Mouse (Mus musculus) neural tube, embryonic 14.5 days (tissue): Measurements from ENCODE around the gene Robo2. TPM values are rescaled to one million over a fixed set of nuclear protein-coding genes. Genes with fewer than 3 reads are reported as not detected.

Source experiments
- ATAC-seq: fragments of 200-750 bp; cut with Nextera tagmentation; 2 replicates; pipeline ENCODE4 v1.8.0; 2017; ENCODE audit warnings: low read depth, mild to moderate bottlenecking, moderate TSS enrichment, moderate library complexity
- H3K27ac ChIP-seq: fragments of 300-500 bp; sonication (generic); 2 replicates; pipeline ENCODE4 v1.5.1; 2014; ENCODE audit warnings: low read depth, mild to moderate bottlenecking, control low read depth, low read length, moderate library complexity, mixed read lengths
- H3K27me3 ChIP-seq: fragments of 300-500 bp; sonication (generic); 2 replicates; pipeline ENCODE4 v1.6.1; 2014; ENCODE audit warnings: low read length; ENCODE audit not compliant: control insufficient read depth, insufficient read depth
- H3K36me3 ChIP-seq: fragments of 300-500 bp; sonication (generic); 2 replicates; pipeline ENCODE4 v1.6.1; 2014; ENCODE audit warnings: low read length, mixed read lengths; ENCODE audit not compliant: control insufficient read depth, insufficient read depth
- H3K4me1 ChIP-seq: fragments of 300-500 bp; sonication (generic); 2 replicates; pipeline ENCODE4 v1.6.1; 2014; ENCODE audit warnings: low read length; ENCODE audit not compliant: control insufficient read depth, insufficient read depth
- H3K4me2 ChIP-seq: fragments of 300-500 bp; sonication (generic); 2 replicates; pipeline ENCODE4 v1.6.1; 2014; ENCODE audit warnings: mild to moderate bottlenecking, low read depth, low read length, control low read depth
- H3K4me3 ChIP-seq: fragments of 300-500 bp; sonication (generic); 2 replicates; pipeline ENCODE4 v1.5.1; 2014; ENCODE audit warnings: low read depth, low read length, control low read depth, mixed read lengths
- H3K9ac ChIP-seq: fragments of 300-500 bp; sonication (generic); replicated peaks from 2 replicates; pipeline ENCODE4 v1.6.1; 2014; ENCODE audit warnings: low read depth, mild to moderate bottlenecking, control low read depth, low read length, mixed read lengths
- H3K9me3 ChIP-seq: fragments of 300-500 bp; sonication (generic); 2 replicates; pipeline ENCODE4 v1.6.1; 2016; ENCODE audit warnings: low read length; ENCODE audit not compliant: control insufficient read depth
- WGBS: fragments of 180-500 bp; shearing (Covaris S2); extraction: QIAGEN DNeasy Blood & Tissue Kit; methylation state at CpG from one replicate; pipeline ENCODE4 v1.1.7; 2014; 5-methylcytosine and 5-hydroxymethylcytosine counted together
- polyA plus RNA-seq: library from polyadenylated mRNA; unstranded; fragments of >200 nt; fragmentation: Nextera tagmentation; extraction: Ambion mirVana; gene quantifications from 2 replicates; pipeline ENCODE4 v1.2.1, GENCODE M21; 2014

The Robo2 gene
- polyA plus RNA-seq, 1 experiment from 2014 or later = 165 TPM

DNA sequence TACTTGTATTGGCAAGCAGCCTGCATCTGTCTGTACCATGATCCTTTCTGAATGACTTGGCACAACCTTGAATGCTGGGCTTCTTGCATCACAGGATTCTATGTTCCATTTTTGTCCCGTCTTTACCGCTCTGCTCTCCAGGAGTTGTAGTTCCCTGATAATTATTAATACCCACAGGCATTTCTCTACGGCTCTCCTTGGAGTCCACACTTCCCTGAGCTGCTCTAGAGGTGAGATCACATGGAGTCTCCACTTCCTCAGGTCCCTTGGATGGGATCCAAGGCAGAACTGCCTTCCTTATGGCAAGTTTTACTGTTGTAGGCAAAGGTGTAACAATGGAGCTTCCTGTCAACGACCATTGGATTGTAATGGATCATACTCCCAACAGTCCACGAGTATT is 37.1 kb downstream of the Robo2 start:
- 56% methylated on average over 5 of the region's 5 CpGs for WGBS

DNA sequence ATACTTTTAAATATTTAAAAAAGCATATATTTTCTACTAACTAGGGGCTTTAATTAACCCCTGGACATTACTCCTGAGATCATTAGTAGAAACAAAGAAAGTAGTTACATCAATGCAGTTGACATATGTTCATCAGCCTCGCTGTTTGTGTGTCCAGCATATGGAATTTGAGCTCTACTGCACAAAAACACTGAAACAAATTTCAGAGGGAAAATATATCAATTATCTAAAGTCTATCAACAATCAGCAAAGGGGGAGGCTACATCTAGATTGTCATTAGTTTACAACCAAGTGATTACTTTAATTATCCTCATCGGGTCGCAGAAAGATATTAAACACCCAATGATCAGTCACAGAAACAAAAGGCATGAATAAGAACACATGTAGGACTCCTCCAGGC is 38.2 kb downstream of the Robo2 start:
- Histone ChIP-seq H3K4me1 (no peaks in the 10 kb centered on the region), H3K27me3 (no peaks in the 10 kb centered on the region), H3K36me3 (no peaks in the 10 kb centered on the region), H3K9me3 (no peaks in the 10 kb centered on the region), H3K9ac (no peak overlapping the region), H3K4me3 (no peak overlapping the region), H3K27ac (no peak overlapping the region), H3K4me2 (no peak overlapping the region)
- WGBS = 38% methylated on average over 3 of the region's 3 CpGs
- ATAC-seq = 0 out of 2 replicates have a peak, but pooled peaks have one; percentile 5

More for the DNA sequence above, 37.1 kb downstream of the Robo2 start:
- Histone ChIP-seq H3K4me1 (peaks cover 2% of the 10 kb centered on the region; the same call in 1 of the 2 replicates), H3K9me3 (no peaks in the 10 kb centered on the region), H3K9ac (no peak overlapping the region), H3K4me2 (no peak overlapping the region), H3K4me3 (no peak overlapping the region), H3K36me3 (no peaks in the 10 kb centered on the region), H3K27ac (no peak overlapping the region), H3K27me3 (no peaks in the 10 kb centered on the region)
- no peak for ATAC-seq

DNA sequence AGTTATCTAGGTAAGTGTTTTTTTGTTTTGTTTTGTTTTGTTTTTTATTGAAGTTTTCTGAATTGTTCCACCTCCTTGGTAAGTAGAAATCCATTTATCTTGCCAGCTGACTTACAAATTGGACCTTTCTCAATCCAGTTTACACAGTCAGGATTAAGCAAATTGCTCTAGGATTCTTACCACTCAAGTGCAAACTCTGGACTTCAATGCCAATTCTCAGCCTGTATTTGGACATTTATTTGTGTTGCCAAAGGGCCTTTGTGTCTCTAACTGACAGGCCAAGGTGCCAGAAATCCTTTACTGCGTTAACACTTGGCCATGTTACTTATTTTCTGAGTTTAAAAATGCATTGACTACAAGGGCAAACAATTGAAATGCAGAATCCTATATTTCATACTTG is 38.7 kb downstream of the Robo2 start:
- H3K4me2 ChIP-seq = no peak overlapping the region

DNA sequence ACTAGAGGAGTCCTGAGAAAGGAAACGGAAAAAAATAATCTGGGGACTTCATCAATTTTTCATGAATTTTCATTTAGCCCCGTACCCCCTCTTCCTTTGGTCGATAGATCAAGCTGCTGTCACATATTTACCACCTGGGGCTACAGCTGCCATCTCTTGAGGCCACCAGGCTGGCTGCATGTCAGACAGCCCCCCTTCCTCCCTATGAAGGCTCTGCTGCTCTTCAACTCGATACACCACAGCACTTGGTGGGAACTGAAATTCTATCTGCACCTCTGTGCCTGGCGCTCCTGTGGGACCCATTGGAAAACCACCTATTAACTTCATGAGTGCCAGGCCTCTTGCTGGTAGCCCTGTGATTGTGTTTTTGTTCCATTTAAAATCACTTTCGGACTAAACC is 63.2 kb downstream of the Robo2 start:
- WGBS = 37% methylated on average over 6 of the region's 6 CpGs
- ATAC-seq = peak; percentile 72
- no peaks in the 10 kb centered on the region for H3K36me3 ChIP-seq

More for the DNA sequence above, 38.7 kb downstream of the Robo2 start:
- 50% methylated on average over 1 of the region's 1 CpGs for WGBS
- ATAC-seq = no peak
- Histone ChIP-seq H3K9ac (no peak overlapping the region), H3K9me3 (no peaks in the 10 kb centered on the region), H3K4me1 (no peaks in the 10 kb centered on the region), H3K27ac (no peak overlapping the region), H3K4me3 (no peak overlapping the region), H3K27me3 (no peaks in the 10 kb centered on the region), H3K36me3 (no peaks in the 10 kb centered on the region)

DNA sequence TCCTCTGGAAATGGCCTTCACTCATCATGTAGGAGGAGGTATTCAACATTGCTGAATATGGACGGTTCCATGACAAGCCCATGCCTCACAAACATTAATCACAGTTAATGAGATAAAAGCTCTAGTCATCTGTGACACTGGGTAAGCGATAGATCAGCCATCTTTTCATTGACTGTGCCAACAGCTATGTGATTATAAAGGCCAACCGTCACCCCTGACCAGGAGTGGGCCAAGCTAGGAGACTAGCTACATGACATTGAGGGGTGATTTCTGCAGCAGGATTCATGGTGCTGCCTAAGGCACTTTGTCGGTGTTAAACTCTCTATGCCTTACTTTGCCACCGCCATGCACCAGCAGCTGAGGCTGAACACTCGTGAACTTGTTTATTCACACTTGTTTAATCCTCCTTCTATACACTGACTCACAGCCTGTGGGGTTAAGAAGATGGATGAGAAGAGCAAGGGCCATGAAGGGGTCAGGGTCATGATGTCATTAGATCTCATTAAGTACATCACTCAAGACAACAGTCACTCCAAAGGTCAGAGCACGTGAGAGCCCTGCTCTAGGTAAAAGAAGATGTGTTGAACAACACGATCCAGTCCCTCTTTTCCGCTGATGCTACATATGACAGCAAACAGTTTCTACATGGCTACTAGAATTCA is 72.5 kb downstream of the Robo2 start:
- ATAC-seq = no peak
- Histone ChIP-seq H3K4me3 (no peak overlapping the region), H3K4me2 (no peak overlapping the region), H3K4me1 (no peaks in the 10 kb centered on the region), H3K36me3 (no peaks in the 10 kb centered on the region), H3K27me3 (no peaks in the 10 kb centered on the region), H3K27ac (no peak overlapping the region), H3K9me3 (no peaks in the 10 kb centered on the region), H3K9ac (no peak overlapping the region)
- WGBS = 56% methylated on average over 9 of the region's 9 CpGs

More for the DNA sequence above, 63.2 kb downstream of the Robo2 start:
- H3K9ac ChIP-seq = no peak overlapping the region
- no peaks in the 10 kb centered on the region for H3K4me1 ChIP-seq
- no peak overlapping the region for H3K4me2 ChIP-seq
- no peaks in the 10 kb centered on the region for H3K9me3 ChIP-seq
- H3K4me3 ChIP-seq = no peak overlapping the region
- H3K27ac ChIP-seq = no peak overlapping the region
- no peaks in the 10 kb centered on the region for H3K27me3 ChIP-seq

DNA sequence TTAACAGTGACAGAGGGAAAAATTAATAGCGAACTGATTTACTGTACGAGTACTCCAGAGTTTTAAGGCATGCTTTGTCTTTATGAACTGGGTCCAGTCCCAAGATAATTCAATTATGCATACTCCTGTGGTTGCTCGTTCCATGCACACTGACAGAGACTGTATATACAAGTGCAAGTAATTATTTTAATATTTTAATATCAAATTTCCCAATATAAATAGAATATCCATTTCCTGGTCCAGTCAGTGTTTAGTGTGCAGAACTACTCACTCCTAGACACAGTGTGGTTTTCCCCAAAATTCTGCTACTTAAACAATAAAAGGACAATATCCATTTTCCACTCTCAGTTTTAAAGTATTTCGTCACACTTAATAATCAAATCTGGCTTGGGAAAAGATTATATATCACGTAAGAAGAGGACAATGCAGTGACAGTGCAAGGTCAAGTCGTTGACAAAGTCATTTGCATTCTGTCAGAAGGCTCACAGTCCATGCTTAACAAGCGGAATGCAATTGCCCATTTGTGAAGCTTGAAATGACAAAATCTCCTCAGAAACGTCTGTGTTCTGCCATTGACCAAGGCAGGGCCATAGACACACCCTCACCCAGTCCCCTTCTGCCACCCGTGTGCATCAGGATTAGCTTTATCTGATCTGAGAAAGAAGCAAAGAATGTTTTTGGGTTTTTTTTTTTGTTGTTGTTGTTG is 89.8 kb downstream of the Robo2 start:
- H3K4me2 ChIP-seq = no peak overlapping the region
- H3K36me3 ChIP-seq = no peaks in the 10 kb centered on the region
- no peaks in the 10 kb centered on the region for H3K27me3 ChIP-seq
- H3K27ac ChIP-seq = no peak overlapping the region
- H3K4me3 ChIP-seq = no peak overlapping the region
- 26% methylated on average over 9 of the region's 9 CpGs for WGBS
- no peak for ATAC-seq
- no peak overlapping the region for H3K9ac ChIP-seq
- H3K4me1 ChIP-seq = no peaks in the 10 kb centered on the region
- H3K9me3 ChIP-seq = no peaks in the 10 kb centered on the region

DNA sequence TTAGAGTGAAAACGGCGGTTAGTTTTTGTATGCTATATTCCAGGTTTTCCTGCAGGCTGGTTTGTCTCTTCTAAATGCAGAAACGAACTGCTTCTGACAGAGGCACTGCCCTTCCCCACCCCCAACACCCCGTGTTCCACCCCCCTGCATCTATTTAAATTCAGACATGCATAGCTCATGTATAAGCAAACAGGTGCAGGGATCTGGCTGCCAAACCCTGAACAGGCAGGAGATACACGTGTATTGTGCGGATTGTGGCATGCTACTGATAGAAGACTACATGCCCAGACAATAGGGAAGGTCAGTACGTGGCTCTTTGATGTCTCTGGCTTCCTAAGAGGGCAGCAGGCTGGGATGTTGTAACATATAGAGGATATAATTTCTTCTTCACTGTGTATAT is 95.5 kb downstream of the Robo2 start:
- Histone ChIP-seq H3K27me3 (no peaks in the 10 kb centered on the region), H3K36me3 (no peaks in the 10 kb centered on the region), H3K9ac (no peak overlapping the region), H3K4me1 (peaks cover 3% of the 10 kb centered on the region; the same call in 1 of the 2 replicates), H3K4me2 (no peak overlapping the region), H3K9me3 (no peaks in the 10 kb centered on the region), H3K27ac (no peak overlapping the region), H3K4me3 (no peak overlapping the region)
- no peak for ATAC-seq
- WGBS = 48% methylated on average over 7 of the region's 7 CpGs

DNA sequence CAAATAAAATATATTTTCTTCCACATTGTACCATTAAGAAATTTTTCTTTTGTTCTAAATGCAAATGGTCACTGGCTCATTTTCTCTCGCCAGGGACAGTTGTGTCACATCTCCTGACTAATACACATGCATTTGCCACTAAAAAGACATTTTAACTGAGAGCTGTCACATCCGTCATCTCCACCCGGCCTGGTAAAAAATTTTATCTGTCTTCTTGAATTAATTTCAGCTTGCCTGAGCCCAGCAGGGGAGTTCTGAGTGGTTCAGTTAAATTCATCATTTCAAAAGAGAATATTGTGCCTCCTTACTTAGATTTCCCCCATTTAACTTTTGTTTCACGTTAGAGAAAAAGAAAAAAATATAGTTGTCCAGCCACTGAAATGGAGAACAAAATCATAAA is 98.4 kb downstream of the Robo2 start:
- H3K9ac ChIP-seq = no peak overlapping the region
- no peak for ATAC-seq
- H3K27me3 ChIP-seq = no peaks in the 10 kb centered on the region
- H3K4me1 ChIP-seq = peaks cover 3% of the 10 kb centered on the region; the same call in 1 of the 2 replicates
- 47% methylated on average over 4 of the region's 4 CpGs for WGBS
- no peaks in the 10 kb centered on the region for H3K9me3 ChIP-seq
- H3K27ac ChIP-seq = no peak overlapping the region
- no peak overlapping the region for H3K4me2 ChIP-seq
- no peak overlapping the region for H3K4me3 ChIP-seq
- H3K36me3 ChIP-seq = no peaks in the 10 kb centered on the region

DNA sequence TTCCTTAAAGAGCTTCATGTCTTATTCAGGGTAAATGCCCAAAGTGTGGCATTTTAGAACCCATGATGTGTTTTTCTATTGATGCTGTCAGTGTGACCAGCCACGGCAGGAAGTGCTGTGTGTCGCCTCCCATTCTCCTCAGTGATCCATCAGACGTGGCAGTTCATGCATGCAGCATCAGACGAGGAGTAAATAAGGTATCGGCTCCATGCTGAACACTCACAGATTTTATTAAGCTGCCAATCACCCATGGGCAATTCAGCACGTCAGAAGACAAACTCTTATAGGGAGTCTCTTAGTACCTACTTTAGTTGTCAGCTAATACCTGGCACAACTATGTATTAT is 104.1 kb downstream of the Robo2 start:
- no peaks in the 10 kb centered on the region for H3K36me3 ChIP-seq
- H3K27ac ChIP-seq = no peak overlapping the region
- peaks cover 4% of the 10 kb centered on the region; the same call in 1 of the 2 replicates for H3K4me1 ChIP-seq
- H3K9ac ChIP-seq = no peak overlapping the region
- H3K27me3 ChIP-seq = no peaks in the 10 kb centered on the region
- WGBS = 12% methylated on average over 6 of the region's 6 CpGs
- H3K4me2 ChIP-seq = no peak overlapping the region
- no peak; the same call in 1 of the 2 replicates for ATAC-seq
- no peak overlapping the region for H3K4me3 ChIP-seq
- no peaks in the 10 kb centered on the region for H3K9me3 ChIP-seq
